Mouse (Mus musculus) MEL (cell line): ENCODE measurements around the gene Sars.

Source experiments
- BHLHE40 ChIP-seq: IDR thresholded peaks from 2 replicates; pipeline ENCODE4 v1.6.1; 2012; ENCODE audit warnings: low read depth, mild to moderate bottlenecking, inconsistent platforms, low read length, improper control_type of control experiment, borderline replicate concordance
- CTCF ChIP-seq, 3 experiments: IDR thresholded peaks in 2 of 3; conservative IDR thresholded peaks in 1 of 3; 2 replicates each; pipeline ENCODE4 v1.5.1; 2011 to 2012; ENCODE audit warnings: low read length in 3 of 3, low read depth in 2 of 3, mild to moderate bottlenecking in 2 of 3, improper control_type of control experiment in 1 of 3, inconsistent platforms in 1 of 3, mixed read lengths in 1 of 3, moderate library complexity in 1 of 3; ENCODE audit not compliant: control insufficient read depth in 1 of 3, insufficient read depth in 1 of 3, poor library complexity in 1 of 3, severe bottlenecking in 1 of 3
- E2F4 ChIP-seq: IDR thresholded peaks from 2 replicates; pipeline ENCODE4 v1.6.1; 2011; ENCODE audit warnings: low read depth, low read length, improper control_type of control experiment, borderline replicate concordance
- ELF1 ChIP-seq: IDR thresholded peaks from 2 replicates; pipeline ENCODE4 v1.6.1; 2014; ENCODE audit warnings: low read depth, mild to moderate bottlenecking, inconsistent platforms, low read length, improper control_type of control experiment, moderate library complexity
- EP300 ChIP-seq, 2 experiments: IDR thresholded peaks; 2 replicates each; pipeline ENCODE4 v1.6.1; 2011; ENCODE audit warnings: improper control_type of control experiment in 2 of 2, low read length in 2 of 2, low read depth in 1 of 2, mild to moderate bottlenecking in 1 of 2
- GATA1 ChIP-seq: IDR thresholded peaks from 2 replicates; pipeline ENCODE4 v1.6.1; 2011; ENCODE audit warnings: low read depth, low read length, improper control_type of control experiment
- MAX ChIP-seq: IDR thresholded peaks from 2 replicates; pipeline ENCODE4 v1.6.1; 2011; ENCODE audit warnings: low read length, improper control_type of control experiment
- NELFE ChIP-seq: IDR thresholded peaks from 2 replicates; pipeline ENCODE4 v1.6.1; 2011; ENCODE audit warnings: low read depth, low read length, improper control_type of control experiment
- POLR2A ChIP-seq, 2 experiments: IDR thresholded peaks; 2 replicates each; pipeline ENCODE4 v1.6.1; 2011 to 2012; ENCODE audit warnings: low read length in 2 of 2, mild to moderate bottlenecking in 2 of 2, control low read depth in 1 of 2, improper control_type of control experiment in 1 of 2, low read depth in 1 of 2, moderate library complexity in 1 of 2; ENCODE audit not compliant: control insufficient read depth in 1 of 2, insufficient read depth in 1 of 2, poor library complexity in 1 of 2
- POLR2AphosphoS5 ChIP-seq: IDR thresholded peaks from 2 replicates; pipeline ENCODE4 v1.6.1; 2012; ENCODE audit warnings: low read depth, borderline replicate concordance, mild to moderate bottlenecking, inconsistent platforms, low read length, moderate library complexity, mixed read lengths
- SIN3A ChIP-seq: IDR thresholded peaks from 2 replicates; pipeline ENCODE4 v1.6.1; 2012; ENCODE audit warnings: low read length, improper control_type of control experiment, inconsistent platforms
- UBTF ChIP-seq: IDR thresholded peaks from 2 replicates; pipeline ENCODE4 v1.6.1; 2012; ENCODE audit warnings: low read depth, mild to moderate bottlenecking, inconsistent platforms, low read length, improper control_type of control experiment, moderate library complexity, borderline replicate concordance; ENCODE audit not compliant: insufficient read depth

GRCm38 (mm10) chr3:108408517-108409008, 36.4 kb downstream of the Sars start:
- TF ChIP-seq EP300 (IDR thresholded peaks at IDR 0.05; ENCODE audit: low read depth in 1 of 2, low read length in 2 of 2) (no peak), CTCF (IDR thresholded peaks at IDR 0.05 in 2 of 3, conservative IDR thresholded peaks at IDR 0.05 in 1 of 3; ENCODE audit: control insufficient read depth in 1 of 3, insufficient read depth in 1 of 3, low read depth in 2 of 3, low read length in 3 of 3, poor library complexity in 1 of 3, severe bottlenecking in 1 of 3) (no peak), SIN3A (no peak), POLR2AphosphoS5 (no peak), GATA1 (no peak), ELF1 (no peak), NELFE (no peak), UBTF (no peak), POLR2A (IDR thresholded peaks at IDR 0.05; ENCODE audit: control insufficient read depth in 1 of 2, insufficient read depth in 1 of 2, low read depth in 1 of 2, low read length in 2 of 2, poor library complexity in 1 of 2) (no peak), E2F4 (no peak), BHLHE40 (no peak), MAX (no peak)
